Mouse (Mus musculus): ENCODE measurements around the gene Auts2. TPM values are rescaled to one million over a fixed set of nuclear protein-coding genes. Genes with fewer than 3 reads are reported as not detected.
A peak's percentile ranks its signal among the peaks of the same experiment; 100 is the strongest.

Gene Auts2
- total RNA-seq, 2 experiments from 2014 or later: 179 to 184 TPM

- DNase-seq: no peak
These were observed 342.5 kb downstream of the Auts2 start for GRCm38 (mm10) chr5:132200595-132200994.

DNA sequence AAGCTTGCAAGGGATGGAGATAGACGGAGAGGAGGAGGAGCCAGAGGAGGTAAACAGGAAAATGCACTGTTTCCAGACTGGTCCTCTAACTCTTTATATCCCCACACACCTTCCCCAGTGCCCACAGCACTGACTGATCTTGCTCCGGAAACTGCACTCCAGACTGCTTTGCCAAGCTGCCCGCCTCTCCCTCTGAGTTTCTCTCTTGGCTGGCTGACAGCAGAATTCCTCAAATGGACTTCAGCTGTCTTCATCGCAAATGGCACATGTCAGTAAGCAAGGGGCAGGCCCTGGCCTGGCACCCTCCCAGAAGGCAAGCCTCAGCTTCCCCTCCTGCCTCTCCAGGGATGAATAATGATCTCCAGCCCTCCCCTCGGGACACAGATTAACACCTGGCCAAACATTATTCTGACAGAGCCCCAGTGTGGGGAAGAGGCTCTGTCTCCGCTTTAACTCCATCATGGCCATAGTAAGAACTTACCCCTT is 348.1 kb downstream of the Auts2 start:
- intact Hi-C loops (cut with DNase I): no loop called here
- DNase-seq: peak; percentile 86

More at GRCm38 (mm10) chr5:132200595-132200994, 342.5 kb downstream of the Auts2 start:
- intact Hi-C loops (cut with DNase I): no loop called here

DNA sequence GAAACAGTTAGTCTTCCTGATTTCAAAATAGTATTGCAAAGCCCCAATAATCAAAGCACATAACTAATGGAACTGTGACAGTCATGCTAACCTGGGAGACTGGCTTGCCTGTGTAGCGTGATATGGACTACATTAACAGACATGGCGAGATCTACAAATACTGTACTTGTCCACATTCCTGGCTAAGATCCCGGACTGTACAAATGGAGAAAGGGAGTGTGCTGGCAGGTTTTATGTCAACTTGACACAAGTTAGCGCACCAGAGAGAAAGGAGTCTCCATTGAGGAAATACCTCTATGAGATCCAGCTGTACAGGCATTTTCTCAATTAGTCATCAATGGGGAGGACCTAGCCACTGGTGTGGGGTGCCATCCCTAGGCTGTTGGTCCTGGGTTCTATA is 353.0 kb downstream of the Auts2 start:
- intact Hi-C loops (cut with DNase I): no loop called here
- DNase-seq: no peak

- no peak for DNase-seq
- intact Hi-C loops (cut with DNase I): no loop called here
These were observed 356.5 kb downstream of the Auts2 start for GRCm38 (mm10) chr5:132186659-132187058.

GRCm38 (mm10) chr5:132186221-132186620 is 356.9 kb downstream of the Auts2 start:
- intact Hi-C loops (cut with DNase I): no loop called here
- no peak for DNase-seq

DNA sequence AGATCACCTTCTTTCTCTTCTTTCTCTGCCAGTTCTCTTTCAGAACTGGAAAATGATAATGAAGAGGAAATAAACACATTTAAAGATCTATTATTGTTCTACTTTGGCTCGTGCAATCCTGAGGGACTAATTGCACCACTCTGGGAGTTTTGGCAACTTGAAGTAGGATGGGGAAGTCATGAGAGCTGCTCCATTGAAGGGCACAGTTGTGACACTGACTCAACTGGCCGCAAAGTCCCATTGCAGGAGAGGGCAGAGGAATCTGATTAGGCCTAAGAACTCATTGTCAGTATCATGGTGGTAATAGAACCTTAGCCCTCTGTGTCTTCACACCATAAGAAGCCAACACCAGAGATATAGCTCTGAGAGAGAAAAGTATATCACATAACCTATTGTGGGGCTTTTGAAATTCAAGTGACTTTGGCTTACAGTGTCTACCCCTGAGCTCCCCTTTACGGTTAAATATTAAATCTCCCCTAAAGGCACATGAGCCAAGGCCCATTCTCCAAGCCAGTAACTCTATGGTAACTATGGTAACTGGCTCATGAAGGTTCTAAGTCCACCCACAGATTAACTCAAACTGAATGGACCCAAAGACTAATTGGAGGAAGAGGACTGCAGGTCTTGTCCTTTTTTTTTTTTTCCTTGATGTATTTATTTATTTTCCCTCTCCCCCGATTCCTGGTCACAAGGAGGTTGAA is 358.6 kb downstream of the Auts2 start:
- intact Hi-C loops (cut with DNase I): no loop called here
- DNase-seq: no peak

DNA sequence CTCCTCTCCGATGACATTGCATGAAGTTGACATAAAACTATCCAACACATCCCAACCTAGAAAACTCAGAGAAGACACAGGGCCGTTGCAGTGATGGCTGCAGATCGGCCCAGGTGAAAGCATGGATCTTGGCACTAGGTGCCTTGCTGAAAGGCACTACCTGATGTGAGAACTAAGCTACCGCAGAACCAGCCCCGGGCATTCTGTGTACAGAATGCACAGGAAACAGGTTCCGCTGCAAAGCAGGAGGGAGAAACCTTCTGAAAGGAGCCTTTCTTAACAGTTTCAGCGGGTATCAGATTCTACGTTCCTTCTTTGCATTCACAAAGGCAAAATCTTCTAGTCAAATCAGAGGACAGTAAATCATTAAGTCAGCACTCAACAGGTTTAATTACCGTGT is 361.1 kb downstream of the Auts2 start:
- no peak for DNase-seq
- intact Hi-C loops (cut with DNase I): no loop called here

DNA sequence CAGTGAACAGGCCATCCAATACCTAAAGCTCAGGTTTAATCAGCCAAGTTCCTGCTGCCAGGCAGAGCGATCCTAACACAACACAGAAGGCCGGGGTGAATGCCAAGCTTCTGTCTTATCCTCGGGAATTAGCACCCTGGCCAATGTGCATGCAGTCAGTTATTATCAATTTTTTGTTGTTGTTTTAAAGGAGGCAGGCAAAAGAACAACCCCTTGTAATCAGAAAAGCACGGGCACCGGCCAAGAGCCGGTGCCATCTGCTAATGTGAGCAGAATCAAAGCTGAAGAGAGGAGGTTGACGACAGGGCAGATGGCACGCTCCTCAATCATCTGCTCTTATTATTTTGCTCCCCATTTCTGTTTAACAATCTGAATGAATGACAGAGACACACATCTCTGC is 373.1 kb downstream of the Auts2 start:
- intact Hi-C loops (cut with DNase I): no loop called here
- peak; percentile 92 for DNase-seq

DNA sequence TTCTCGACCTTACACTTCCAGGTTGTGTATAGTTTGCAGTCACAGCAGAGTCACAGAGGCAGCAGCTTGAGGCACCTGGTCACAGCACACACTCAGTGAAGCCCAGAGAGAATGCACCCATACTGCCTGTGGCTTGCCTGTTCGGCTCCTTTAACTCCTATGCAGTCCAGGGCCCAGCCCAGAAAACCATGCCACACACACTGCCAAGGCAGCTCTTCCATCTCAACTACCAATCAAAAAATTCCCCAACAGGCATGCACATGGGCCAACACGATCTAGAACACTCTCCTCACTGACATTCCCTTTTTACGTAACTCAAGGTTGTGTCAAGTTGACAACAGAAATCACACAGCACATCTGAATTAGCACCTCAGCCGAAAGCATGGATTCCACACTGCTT is 374.3 kb downstream of the Auts2 start:
- no peak for DNase-seq
- intact Hi-C loops (cut with DNase I): no loop called here

GRCm38 (mm10) chr5:132168224-132168623 is 374.9 kb downstream of the Auts2 start:
- intact Hi-C loops (cut with DNase I): no loop called here
- no peak for DNase-seq

DNA sequence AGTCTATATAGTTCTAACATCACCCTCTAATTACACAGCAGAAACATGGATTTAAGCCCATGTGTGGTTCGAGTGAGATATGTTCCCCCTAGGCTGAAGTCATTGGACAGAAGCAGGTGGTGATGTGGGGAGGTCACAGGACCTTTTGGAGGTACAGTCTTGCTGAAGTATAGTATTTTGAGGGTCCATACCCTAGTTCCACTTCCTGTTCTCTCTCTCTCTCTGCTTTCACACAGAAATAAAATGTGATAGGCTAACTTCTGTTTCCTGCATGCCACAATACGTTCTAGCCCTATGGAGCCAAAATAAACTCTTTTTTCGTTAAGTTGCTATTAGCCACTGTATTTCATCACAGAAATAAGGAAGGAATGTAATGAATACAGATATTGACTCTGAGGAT is 376.6 kb downstream of the Auts2 start:
- DNase-seq: no peak
- intact Hi-C loops (cut with DNase I): no loop called here

- intact Hi-C loops (cut with DNase I): no loop called here
These were observed 379.2 kb downstream of the Auts2 start for GRCm38 (mm10) chr5:132163960-132164359.

GRCm38 (mm10) chr5:132162206-132162533 is 381.0 kb downstream of the Auts2 start:
- no peak for DNase-seq
- intact Hi-C loops (cut with DNase I): no loop called here

More at GRCm38 (mm10) chr5:132163960-132164359, 379.2 kb downstream of the Auts2 start:
- no peak for DNase-seq

GRCm38 (mm10) chr5:132161338-132162205 is 381.6 kb downstream of the Auts2 start:
- intact Hi-C loops (cut with DNase I): no loop called here
- peak; percentile 62 for DNase-seq

DNA sequence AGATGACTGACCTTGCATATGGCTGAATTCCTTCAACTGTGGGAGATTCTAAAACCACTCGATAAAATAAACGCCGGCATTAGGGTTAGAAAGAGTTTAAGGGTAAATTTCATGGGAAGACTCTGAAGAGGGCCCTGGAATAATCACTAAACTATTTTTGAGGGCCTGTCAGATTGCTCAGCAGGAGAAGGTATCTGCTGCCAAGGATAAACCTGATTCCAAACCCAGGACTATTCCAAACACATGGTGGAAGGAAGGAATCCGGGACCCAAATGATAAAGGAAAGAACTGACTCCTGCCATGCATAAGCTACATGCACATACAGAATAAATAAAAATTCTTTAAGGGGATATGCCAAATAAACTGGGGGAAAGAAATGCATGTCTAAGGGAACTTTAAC is 399.0 kb downstream of the Auts2 start:
- intact Hi-C loops (cut with DNase I): no loop called here

DNA sequence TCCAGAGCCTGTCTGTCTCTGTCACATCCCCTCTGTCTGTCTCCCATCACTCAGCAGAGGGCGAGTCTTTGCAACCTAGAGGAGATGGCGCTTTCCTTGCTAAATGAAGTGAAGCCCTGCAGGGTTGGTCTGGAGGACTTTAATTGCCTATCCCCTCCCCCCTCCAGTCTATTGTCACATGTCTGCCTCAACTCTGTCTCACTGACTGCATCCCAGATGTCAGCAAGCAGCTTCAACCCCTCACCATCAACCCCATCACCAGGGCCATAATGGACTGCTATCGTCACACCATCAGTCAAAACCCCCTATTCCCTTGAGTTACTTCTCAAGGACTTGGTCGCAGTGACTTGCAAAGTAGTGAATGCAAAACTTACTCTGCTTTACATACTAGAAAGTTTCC is 402.3 kb downstream of the Auts2 start:
- DNase-seq: no peak
- intact Hi-C loops (cut with DNase I): no loop called here

More for the DNA sequence above, 399.0 kb downstream of the Auts2 start:
- no peak for DNase-seq

GRCm38 (mm10) chr5:132135941-132136663 is 407.0 kb downstream of the Auts2 start:
- peak; percentile 28 for DNase-seq
- intact Hi-C loops (cut with DNase I): no loop called here

DNA sequence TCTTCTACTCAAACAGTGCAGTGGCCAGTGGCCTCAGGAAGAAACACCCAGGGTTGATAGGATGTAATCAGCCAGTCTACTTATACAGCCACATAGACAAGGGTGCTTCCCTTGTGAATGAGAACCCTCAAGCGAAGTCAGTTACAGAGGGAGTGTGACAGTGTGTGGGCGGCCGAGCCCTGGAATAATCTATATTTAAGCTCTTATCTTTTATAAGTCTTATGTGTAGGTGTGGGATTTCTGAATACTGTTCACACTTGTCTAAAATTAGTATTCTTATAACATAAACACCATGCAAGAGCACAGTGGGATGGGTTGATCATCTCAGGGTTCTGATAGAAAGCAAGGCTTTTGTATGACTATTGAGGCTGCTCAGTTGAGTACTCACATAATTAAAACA is 411.2 kb downstream of the Auts2 start:
- no peak for DNase-seq
- intact Hi-C loops (cut with DNase I): no loop called here

DNA sequence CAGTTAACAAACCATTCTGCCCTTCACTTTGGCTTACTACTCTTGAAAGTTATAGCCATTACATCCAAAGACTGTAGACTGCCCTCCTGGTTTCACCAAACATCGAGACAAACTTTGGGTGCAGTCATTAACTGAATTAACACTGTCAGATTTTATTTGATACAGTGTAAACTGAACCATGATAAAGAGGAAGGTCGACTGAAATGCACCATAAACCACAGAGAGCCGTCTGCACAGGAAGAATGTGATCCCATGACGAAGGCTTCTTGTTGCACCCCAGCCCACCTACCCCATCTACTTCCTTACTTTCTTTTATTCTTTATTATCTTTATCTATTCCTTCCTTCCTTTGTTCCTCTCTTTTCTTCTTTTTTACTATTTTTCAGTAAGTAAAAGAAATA is 412.6 kb downstream of the Auts2 start:
- no peak for DNase-seq
- intact Hi-C loops (cut with DNase I): no loop called here

- intact Hi-C loops (cut with DNase I): no loop called here
- peak; percentile 28 for DNase-seq
These were observed 416.5 kb downstream of the Auts2 start for GRCm38 (mm10) chr5:132126626-132127025.

- peak; percentile 11 for DNase-seq
These were observed 427.5 kb downstream of the Auts2 start for GRCm38 (mm10) chr5:132115631-132116030.

More at GRCm38 (mm10) chr5:132115631-132116030, 427.5 kb downstream of the Auts2 start:
- intact Hi-C loops (cut with DNase I): loop anchor here (10.0 kb wide), 2 partner anchors 581 to 1679 kb away; no protein-coding TSS in a partner anchor

All from left cerebral cortex, postnatal 4 days (tissue).